Mouse (Mus musculus) layer of hippocampus, adult 6 months (tissue): ENCODE measurements around the gene Kcnn4. TPM values are rescaled to one million over a fixed set of nuclear protein-coding genes. Genes with fewer than 3 reads are reported as not detected.

Source experiments
- long read RNA-seq, 2 experiments: library from polyadenylated mRNA; unstranded; transcript quantifications; one replicate each; pipeline ENCODE4 v2.0.0; 2019 to 2020
- microRNA-seq: library from miRNA; unstranded; fragments of <30 nt; microRNA quantifications from one replicate; pipeline ENCODE4 v1.2.0, GENCODE M21; 2020
- polyA plus RNA-seq: library from polyadenylated mRNA; unstranded; fragments of <200 nt; fragmentation: Nextera tagmentation; gene quantifications from 2 replicates; pipeline ENCODE4 v1.2.3, GENCODE M21; 2021

Gene Kcnn4
- polyA plus RNA-seq: 0.72 and 1.2 TPM in 2 replicates
- long read RNA-seq, experiment 1, partial matches to known transcripts: 2 of 2 reads
- long read RNA-seq, experiment 1, other reads (novel, unspliced or antisense): 0 of 2 reads
- long read RNA-seq, experiment 2: 0 reads

DNA sequence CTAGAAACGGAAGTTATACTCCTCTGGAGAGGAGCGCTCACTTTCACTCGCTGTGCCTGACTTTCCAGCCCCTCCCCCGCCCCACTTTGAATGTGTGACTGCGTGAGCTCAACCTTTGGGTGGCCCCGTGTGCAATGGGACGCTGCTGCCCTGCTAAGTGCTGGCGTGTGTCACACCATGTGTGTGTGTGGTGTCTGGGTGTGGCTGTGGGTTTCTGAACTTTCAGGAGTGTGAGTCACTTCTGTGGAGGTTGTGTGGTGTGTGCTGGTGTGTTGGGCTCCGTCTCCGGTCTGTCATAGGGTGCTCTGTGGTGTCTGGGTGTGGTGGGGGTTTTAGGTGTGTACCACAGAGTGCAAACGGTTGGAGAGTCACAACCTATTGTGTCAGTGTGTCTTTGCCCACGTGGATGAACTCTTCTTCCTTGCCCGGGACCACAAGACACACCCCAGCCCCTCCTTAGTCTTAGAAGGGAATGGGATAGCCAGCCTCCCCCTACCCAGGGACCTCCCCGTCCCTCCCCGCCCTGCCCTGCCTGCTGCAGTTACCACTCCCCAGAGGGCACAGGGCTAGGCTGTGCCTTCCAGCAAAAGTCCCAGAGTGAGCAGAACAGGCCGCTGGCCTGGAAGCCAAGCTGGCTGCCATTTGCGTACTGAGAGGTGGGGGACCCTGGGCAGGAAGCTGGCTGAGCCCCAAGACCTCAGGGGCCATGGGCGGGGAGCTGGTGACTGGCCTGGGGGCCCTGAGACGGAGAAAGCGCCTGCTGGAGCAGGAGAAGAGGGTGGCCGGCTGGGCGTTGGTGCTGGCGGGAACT lies at the start of gene Kcnn4:
TSS of gene Kcnn4 (plus strand) at position 533 of the 811 bp plus-strand sequence.

GRCm38 (mm10) chr7:24333304-24333986 lies 36.6 kb upstream of the Kcnn4 start, which contains the start of gene Tescl:
Gene Tescl (minus strand): TSS chr7:24333936.

DNA sequence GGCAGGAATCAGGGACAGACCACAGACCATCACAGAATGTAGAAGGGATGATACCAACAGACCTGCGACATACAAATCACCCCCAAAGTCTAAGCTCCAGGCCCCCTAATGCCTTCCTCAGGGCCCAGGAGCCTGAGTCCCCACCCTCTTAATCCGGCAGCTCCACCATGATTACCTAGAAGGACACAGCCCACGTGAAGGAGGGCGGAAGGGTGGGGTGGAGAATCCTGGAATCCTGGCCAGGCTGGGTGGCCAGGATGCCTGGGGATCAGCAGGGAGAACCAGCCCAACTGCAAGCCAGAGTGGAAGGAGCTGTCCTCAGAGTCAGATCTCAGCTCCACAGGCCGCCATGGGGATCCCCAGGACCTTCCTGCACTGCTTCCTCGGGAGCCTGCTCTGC lies 21.2 kb upstream of the Kcnn4 start, which contains the start of gene Lypd5:
TSS of gene Lypd5 (plus strand) at position 301 of the 400 bp plus-strand sequence.

DNA sequence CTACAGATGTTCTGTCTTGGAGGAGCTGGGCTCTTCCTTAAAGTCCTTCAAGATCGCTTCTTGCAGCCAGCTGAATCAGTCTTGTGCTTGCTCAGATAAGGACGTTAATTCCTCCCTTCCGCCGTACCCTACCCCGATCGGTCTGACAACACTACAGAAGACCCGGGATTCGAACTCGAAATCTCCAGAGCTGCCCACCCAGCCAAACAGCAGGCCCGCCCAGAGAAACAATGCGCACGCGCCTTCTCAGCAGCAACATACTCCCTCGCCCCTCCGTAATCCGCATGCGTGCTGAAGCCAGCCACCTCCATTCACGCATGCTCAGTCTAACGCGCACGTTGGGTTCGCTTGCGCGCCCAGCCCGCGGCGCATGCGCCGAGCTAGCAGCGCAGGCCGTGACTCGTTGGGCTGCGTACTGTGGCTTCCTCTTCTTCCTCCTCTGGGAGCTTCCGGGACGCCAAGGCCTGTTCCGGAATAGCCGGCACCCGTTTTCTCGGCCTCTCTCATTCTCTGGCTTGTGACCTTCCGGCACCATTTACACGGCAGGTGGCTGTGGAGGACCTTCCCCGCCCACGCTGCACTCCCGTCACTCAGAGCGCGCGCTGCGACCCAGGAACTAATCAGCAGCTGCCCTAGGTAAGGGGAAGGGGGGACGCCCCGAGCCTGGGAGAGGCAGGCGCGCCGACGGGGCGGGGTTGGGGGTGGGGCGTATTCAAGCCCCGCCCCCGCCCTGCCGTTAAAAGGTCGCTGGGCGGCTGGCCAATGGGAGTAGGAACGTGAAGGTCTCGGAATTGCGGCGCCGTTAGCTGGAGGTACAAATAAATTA lies 29.4 kb downstream of the Kcnn4 start, which contains the start of gene Smg9:
TSS of gene Smg9 (plus strand) at position 364 of the 826 bp plus-strand sequence.

Small RNAs within 50 kb of the gene (microRNA-seq; reads per million reads assigned to microRNA genes)
- gene Gm27592: not detected

Other genes starting within 250 kb of the Kcnn4 start
- 11.1 and 12.1 TPM in 2 replicates for gene Zfp235, start 236.1 kb upstream of the Kcnn4 start, polyA plus RNA-seq
- 0.94 and 1.2 TPM in 2 replicates for gene Zfp114, start 195.2 kb upstream of the Kcnn4 start, polyA plus RNA-seq
- gene Zfp111, start 158.8 kb upstream of the Kcnn4 start, polyA plus RNA-seq: 1.5 and 1.8 TPM in 2 replicates
- 3.6 and 3.8 TPM in 2 replicates for gene Zfp109, start 132.7 kb upstream of the Kcnn4 start, polyA plus RNA-seq
- gene Zfp108, start 115.5 kb upstream of the Kcnn4 start, polyA plus RNA-seq: 2.3 and 2.5 TPM in 2 replicates
- gene Zfp93, start 99.8 kb upstream of the Kcnn4 start, polyA plus RNA-seq: 6.3 and 7.2 TPM in 2 replicates
- gene Zfp61, start 69.0 kb upstream of the Kcnn4 start, polyA plus RNA-seq: 12.8 and 14.5 TPM in 2 replicates
- gene Zfp94, start 53.6 kb upstream of the Kcnn4 start, polyA plus RNA-seq: 10.7 and 11.8 TPM in 2 replicates
- gene Tescl, start 36.3 kb upstream of the Kcnn4 start, polyA plus RNA-seq: not detected in 2 replicates
- not detected in 2 replicates for gene Lypd5, start 21.1 kb upstream of the Kcnn4 start, polyA plus RNA-seq
- 11.0 and 11.7 TPM in 2 replicates for gene Smg9, start 29.4 kb downstream of the Kcnn4 start, polyA plus RNA-seq
- gene Irgc1, start 82.0 kb downstream of the Kcnn4 start, polyA plus RNA-seq: not detected in 2 replicates
- 0.78 and 0.88 TPM in 2 replicates for gene Plaur, start 92.2 kb downstream of the Kcnn4 start, polyA plus RNA-seq
- 4.5 and 5.0 TPM in 2 replicates for gene Cadm4, start 111.8 kb downstream of the Kcnn4 start, polyA plus RNA-seq
- 91.6 and 96.3 TPM in 2 replicates for gene Zfp428, start 136.7 kb downstream of the Kcnn4 start, polyA plus RNA-seq
- not detected in 2 replicates for gene AC161166.1, start 142.2 kb downstream of the Kcnn4 start, polyA plus RNA-seq
- gene Irgq, start 160.4 kb downstream of the Kcnn4 start, polyA plus RNA-seq: 9.7 and 10.2 TPM in 2 replicates
- gene Pinlyp, start 175.9 kb downstream of the Kcnn4 start, polyA plus RNA-seq: not detected in 2 replicates
- gene Xrcc1, start 176.0 kb downstream of the Kcnn4 start, polyA plus RNA-seq: 27.8 and 31.3 TPM in 2 replicates
- gene Ethe1, start 217.3 kb downstream of the Kcnn4 start, polyA plus RNA-seq: 30.0 and 33.3 TPM in 2 replicates
- 7.2 and 10.3 TPM in 2 replicates for gene Zfp575, start 217.4 kb downstream of the Kcnn4 start, polyA plus RNA-seq
- gene Phldb3, start 240.5 kb downstream of the Kcnn4 start, polyA plus RNA-seq: not detected in 2 replicates